Comparison of ENCODE assay signal across 18 mouse cellular contexts in the genomic region with DNA sequence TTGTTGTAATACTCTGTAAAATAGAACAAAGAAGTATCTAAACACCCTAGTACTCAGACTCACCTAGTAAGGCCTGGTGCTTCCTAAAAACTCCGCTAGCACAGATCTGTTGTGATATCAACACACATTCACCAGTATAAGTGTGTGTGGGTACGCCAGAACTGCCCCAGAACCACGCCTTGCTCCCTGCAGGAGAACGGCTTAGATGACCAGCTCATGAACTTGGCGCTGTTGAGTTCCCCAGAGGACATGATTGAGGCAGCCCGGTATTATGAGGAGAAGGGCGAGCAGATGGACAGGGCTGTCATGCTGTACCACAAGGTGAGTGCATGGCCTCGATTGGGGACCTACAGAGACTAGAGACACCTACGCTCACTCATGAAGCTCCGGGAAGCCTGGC. TPM values are rescaled to one million over a fixed set of nuclear protein-coding genes. Genes with fewer than 3 reads are reported as not detected.
"Had no signal": no experiment of that assay in that cellular context is flagged by ENCODE, and none has a peak within 500 bp of the region (broad histone marks: within the 10 kb centered on the region; RNA-seq: fewer than 3 reads in every experiment).

No protein-coding gene starts in this region.

- DNase-seq: kidney, adult 2 months; kidney, postnatal 25 days; lung, postnatal 14 days; right cerebral cortex, postnatal 14 days; thymus, adult 2 months; thymus, postnatal 25 days had no signal

- H3K9ac ChIP-seq: kidney, embryonic 15.5 days; limb, embryonic 12.5 days; lung, embryonic 15.5 days; neural tube, embryonic 13.5 days; stomach, embryonic 15.5 days had no signal

- H3K27ac ChIP-seq: kidney, embryonic 15.5 days; left cerebral cortex, adult 2 months; limb, embryonic 12.5 days; lung, embryonic 15.5 days; macrophage; neural tube, embryonic 13.5 days; stomach, embryonic 15.5 days had no signal

- H3K4me1 ChIP-seq: kidney, embryonic 15.5 days; lung, embryonic 15.5 days; megakaryocyte, embryonic 14.5 days; neural tube, embryonic 13.5 days; stomach, embryonic 15.5 days had no signal

- H3K4me3 ChIP-seq: kidney, embryonic 15.5 days; left cerebral cortex, adult 2 months; limb, embryonic 12.5 days; lung, embryonic 15.5 days; megakaryocyte, embryonic 14.5 days; neural tube, embryonic 13.5 days; stomach, embryonic 15.5 days had no signal

- ATAC-seq: midbrain, embryonic 16.5 days had no signal

- H3K9me3 ChIP-seq: kidney, embryonic 15.5 days; limb, embryonic 12.5 days; lung, embryonic 15.5 days; megakaryocyte, embryonic 14.5 days; neural tube, embryonic 13.5 days; stomach, embryonic 15.5 days had no signal

- H3K27me3 ChIP-seq: kidney, embryonic 15.5 days; limb, embryonic 12.5 days; lung, embryonic 15.5 days; megakaryocyte, embryonic 14.5 days; neural tube, embryonic 13.5 days; stomach, embryonic 15.5 days had no signal

- H3K4me2 ChIP-seq: kidney, embryonic 15.5 days; limb, embryonic 12.5 days; lung, embryonic 15.5 days; midbrain, embryonic 11.5 days; neural tube, embryonic 13.5 days; stomach, embryonic 15.5 days had no signal

RNA-seq across cellular contexts. Expression of gene Tmem204, which starts 7.1 kb away (rescaled TPM):
- polyA plus RNA-seq: macrophage had no signal

RNA-seq across cellular contexts. Expression of gene Ptx4, which starts 30.1 kb away (rescaled TPM):
- total RNA-seq: liver, adult 2 months had no signal
- polyA plus RNA-seq: kidney, adult 2 months; liver, adult 2 months; macrophage; midbrain, embryonic 11.5 days; neural tube, embryonic 13.5 days; spleen, adult 2 months; thymus, adult 2 months had no signal
